Mouse (Mus musculus) olfactory bulb, adult 2 months (tissue): Measurements from ENCODE around the gene Aldh1a3. TPM values are rescaled to one million over a fixed set of nuclear protein-coding genes. Genes with fewer than 3 reads are reported as not detected.

Source experiments
- H3K27ac ChIP-seq: fragments of 200-500 bp; 2 replicates; pipeline ENCODE4 v1.5.1; 2012; ENCODE audit warnings: low read depth, low read length; ENCODE audit not compliant: insufficient read depth
- H3K4me1 ChIP-seq: fragments of 200-500 bp; 2 replicates; pipeline ENCODE4 v1.6.1; 2012; ENCODE audit warnings: low read length; ENCODE audit not compliant: control insufficient read depth, insufficient read depth
- H3K4me3 ChIP-seq: fragments of 200-500 bp; 2 replicates; pipeline ENCODE4 v1.5.1; 2012; ENCODE audit warnings: mild to moderate bottlenecking, low read depth, low read length, moderate library complexity; ENCODE audit not compliant: insufficient read depth
- CTCF ChIP-seq: fragments of 200-500 bp; IDR thresholded peaks from 2 replicates; pipeline ENCODE4 v1.5.1; 2012; ENCODE audit warnings: low read depth, mild to moderate bottlenecking, low read length, moderate library complexity; ENCODE audit not compliant: insufficient read depth
- POLR2A ChIP-seq: fragments of 200-500 bp; IDR thresholded peaks from 2 replicates; pipeline ENCODE4 v1.6.1; 2012; ENCODE audit warnings: mild to moderate bottlenecking, low read depth, low read length, moderate library complexity; ENCODE audit not compliant: insufficient read depth
- WGBS: fragments of 180-500 bp; shearing (Covaris S2); methylation state at CpG from one replicate; pipeline ENCODE4 v1.1.7; 2018; 5-methylcytosine and 5-hydroxymethylcytosine counted together
- polyA plus RNA-seq: library from polyadenylated mRNA; stranded (reverse); fragments of >200 nt; gene quantifications from 2 replicates; pipeline ENCODE4 v1.2.4, GENCODE M21; 2012; ENCODE audit warnings: low replicate concordance; ENCODE audit not compliant: missing spikeins, insufficient read depth, insufficient read length

The Aldh1a3 gene
- polyA plus RNA-seq, 1 experiment, result not detected

DNA sequence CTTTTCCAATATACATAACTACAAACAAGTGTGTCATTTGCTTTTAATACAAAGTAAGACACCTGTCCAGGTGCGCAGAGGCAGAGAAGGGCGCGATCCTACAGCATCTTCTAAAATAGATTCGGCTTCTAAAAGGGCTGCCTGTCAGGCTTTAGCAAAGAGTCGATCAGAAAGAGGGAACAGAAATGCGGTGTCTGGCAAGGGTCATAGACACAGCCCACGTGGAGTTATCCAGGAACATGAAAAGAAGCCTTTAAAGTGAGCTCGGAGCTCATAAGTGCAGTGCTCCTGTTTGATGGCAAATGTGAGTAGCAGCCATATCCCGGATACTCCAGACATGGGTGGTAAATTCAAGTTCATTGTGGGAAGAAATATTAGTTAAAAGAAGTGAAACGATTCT is 78.7 kb downstream of the Aldh1a3 start:
- TF ChIP-seq CTCF, result no peak
- TF ChIP-seq POLR2A, result no peak
- H3K27ac ChIP-seq, result no peak overlapping the region
- no peaks in the 10 kb centered on the region for H3K4me1 ChIP-seq
- WGBS, result 83% methylated on average over 10 of the region's 10 CpGs
- no peak overlapping the region for H3K4me3 ChIP-seq

- Histone ChIP-seq H3K27ac (no peak overlapping the region), H3K4me3 (no peak overlapping the region), H3K4me1 (no peaks in the 10 kb centered on the region)
- TF ChIP-seq CTCF (no peak), POLR2A (no peak)
- WGBS, result 75% methylated on average over 9 of the region's 9 CpGs
Measured at GRCm38 (mm10) chr7:66346959-66347663, 80.2 kb downstream of the Aldh1a3 start.

GRCm38 (mm10) chr7:66343307-66343706 is 84.0 kb downstream of the Aldh1a3 start:
- WGBS, result 87% methylated on average over 5 of the region's 5 CpGs
- Histone ChIP-seq H3K4me3 (no peak overlapping the region), H3K27ac (no peak overlapping the region), H3K4me1 (no peaks in the 10 kb centered on the region; the same call in 1 of the 2 replicates)
- no peak for TF ChIP-seq CTCF
- TF ChIP-seq POLR2A, result no peak

- WGBS, result 81% methylated on average over 6 of the region's 6 CpGs
- Histone ChIP-seq H3K4me1 (no peaks in the 10 kb centered on the region; the same call in 1 of the 2 replicates), H3K4me3 (no peak overlapping the region), H3K27ac (no peak overlapping the region)
- no peak for TF ChIP-seq POLR2A
- TF ChIP-seq CTCF, result no peak
Measured at GRCm38 (mm10) chr7:66342831-66343230, 84.5 kb downstream of the Aldh1a3 start.

- 41% methylated on average over 4 of the region's 4 CpGs for WGBS
- TF ChIP-seq CTCF (no peak), POLR2A (no peak)
- Histone ChIP-seq H3K4me3 (no peak overlapping the region), H3K4me1 (no peaks in the 10 kb centered on the region; the same call in 1 of the 2 replicates), H3K27ac (no peak overlapping the region)
Measured at GRCm38 (mm10) chr7:66342323-66342722, 85.0 kb downstream of the Aldh1a3 start.

Other genes with a start within 250 kb of the Aldh1a3 start
- not detected in 2 replicates for gene Gm10974, start 61.6 kb downstream of the Aldh1a3 start, polyA plus RNA-seq
- not detected in 2 replicates for gene Lrrk1, start 39.2 kb downstream of the Aldh1a3 start, polyA plus RNA-seq